Mouse (Mus musculus) C2C12 (cell line): ENCODE measurements around the gene 1600002K03Rik.

Source experiments
- CEBPB ChIP-seq: IDR thresholded peaks from one replicate; pipeline ENCODE4 v1.6.1; 2011; ENCODE audit warnings: low read depth, mild to moderate bottlenecking, control low read depth, moderate library complexity
- CTCF ChIP-seq: IDR thresholded peaks from one replicate; pipeline ENCODE4 v1.5.1; 2011; ENCODE audit not compliant: control insufficient read depth, insufficient read depth, insufficient read length
- MYOD1 ChIP-seq: IDR thresholded peaks from one replicate; pipeline ENCODE4 v1.6.1; 2011; ENCODE audit warnings: low read depth; ENCODE audit not compliant: control insufficient read depth, insufficient read length
- USF1 ChIP-seq: IDR thresholded peaks from one replicate; pipeline ENCODE4 v1.6.1; 2011; ENCODE audit warnings: low read depth, mild to moderate bottlenecking, control low read depth, moderate library complexity

GRCm38 (mm10) chr10:80140666-80141035 is 32.1 kb upstream of the 1600002K03Rik start, which contains the start of gene Cbarp:
- TF ChIP-seq CTCF (no peak), USF1 (no peak), CEBPB (no peak), MYOD1 (no peak)
